Mouse (Mus musculus) megakaryocyte, embryonic 14.5 days (primary cell): Measurements from ENCODE around the gene Spryd3.

Source experiments
- FLI1 ChIP-seq: IDR thresholded peaks from 2 replicates; pipeline ENCODE4 v1.6.1; 2012; ENCODE audit warnings: low read length, inconsistent platforms, mixed read lengths
- GATA1 ChIP-seq: IDR thresholded peaks from 3 replicates; pipeline ENCODE4 v1.6.1; 2012; ENCODE audit warnings: mixed read lengths, low read length, inconsistent platforms, borderline replicate concordance

- TF ChIP-seq GATA1 (no peak), FLI1 (no peak)
Measured at GRCm38 (mm10) chr15:102080429-102080828, 55.6 kb downstream of the Spryd3 start.
